Mouse (Mus musculus): Measurements from ENCODE around the gene Rgs9.
A peak's percentile ranks its signal among the peaks of the same experiment; 100 is the strongest.

Rgs9 gene

GRCm38 (mm10) chr11:109237796-109238195 is 60.1 kb downstream of the Rgs9 start:
- no peak for DNase-seq

- no peak for DNase-seq
Measured at GRCm38 (mm10) chr11:109233627-109234026, 64.3 kb downstream of the Rgs9 start.

GRCm38 (mm10) chr11:109232811-109233210 is 65.1 kb downstream of the Rgs9 start:
- no peak for DNase-seq

GRCm38 (mm10) chr11:109227139-109227538 is 70.8 kb downstream of the Rgs9 start:
- DNase-seq = no peak

GRCm38 (mm10) chr11:109221209-109222007 is 76.5 kb downstream of the Rgs9 start:
- DNase-seq = peak in 1 of 2 experiments; percentile 30

GRCm38 (mm10) chr11:109218722-109219430 is 79.1 kb downstream of the Rgs9 start:
- DNase-seq = no peak

- no peak for DNase-seq
Measured at GRCm38 (mm10) chr11:109217827-109218536, 79.9 kb downstream of the Rgs9 start.

- no peak for DNase-seq
Measured at GRCm38 (mm10) chr11:109210772-109211171, 87.2 kb downstream of the Rgs9 start.

- DNase-seq = no peak
Measured at GRCm38 (mm10) chr11:109210341-109210740, 87.6 kb downstream of the Rgs9 start.

- DNase-seq = no peak
Measured at GRCm38 (mm10) chr11:109206732-109207131, 91.2 kb downstream of the Rgs9 start.

- DNase-seq = no peak
Measured at GRCm38 (mm10) chr11:109206028-109206427, 91.9 kb downstream of the Rgs9 start.

GRCm38 (mm10) chr11:109199612-109200293 is 98.2 kb downstream of the Rgs9 start:
- DNase-seq = no peak

GRCm38 (mm10) chr11:109192673-109193557 is 105.0 kb downstream of the Rgs9 start:
- peak; percentile 89 to 90 for DNase-seq

- DNase-seq = no peak
Measured at GRCm38 (mm10) chr11:109188235-109188634, 109.7 kb downstream of the Rgs9 start.

GRCm38 (mm10) chr11:109187631-109188184 is 110.2 kb downstream of the Rgs9 start:
- DNase-seq = peak in 1 of 2 experiments; percentile 5

GRCm38 (mm10) chr11:109181118-109181517 is 116.8 kb downstream of the Rgs9 start:
- DNase-seq = no peak

- DNase-seq = no peak
Measured at GRCm38 (mm10) chr11:109180290-109180689, 117.6 kb downstream of the Rgs9 start.

GRCm38 (mm10) chr11:109178788-109179518 is 119.0 kb downstream of the Rgs9 start:
- DNase-seq = peak; percentile 49 to 60

- no peak for DNase-seq
Measured at GRCm38 (mm10) chr11:109175376-109175969, 122.5 kb downstream of the Rgs9 start.
